Mouse (Mus musculus) left cerebral cortex, postnatal 14 days (tissue): ENCODE results near the gene Plcg1. TPM values are rescaled to one million over a fixed set of nuclear protein-coding genes. Genes with fewer than 3 reads are reported as not detected.

ENCODE experiments used
- DNase-seq, 2 experiments: peaks; one replicate each; pipeline ENCODE4 v3.0.0; 2021 to 2022; ENCODE audit warnings: low spot score in 2 of 2, mixed read lengths in 1 of 2
- intact Hi-C: fragments of 180-260 bp; cut with DNase I; formaldehyde crosslinking; loops from one replicate; pipeline ENCODE4 v1.15.1; 2025
- total RNA-seq, 2 experiments: library from RNA; stranded (reverse); gene quantifications; 2 replicates each; pipeline ENCODE4 v1.2.3; 2021

Plcg1 gene
- total RNA-seq, 2 experiments from 2014 or later = 113 to 115 TPM

- DNase-seq = peak in 1 of 2 experiments; percentile 1
- intact Hi-C loops = no loop called here
Observed at GRCm38 (mm10) chr2:160804794-160805527, 73.9 kb downstream of the Plcg1 start.

- intact Hi-C loops = no loop called here
Observed at GRCm38 (mm10) chr2:160806091-160806521, 75.0 kb downstream of the Plcg1 start.

GRCm38 (mm10) chr2:160810376-160810775 is 79.3 kb downstream of the Plcg1 start:
- intact Hi-C loops = no loop called here
- DNase-seq = no peak

More at GRCm38 (mm10) chr2:160806091-160806521, 75.0 kb downstream of the Plcg1 start:
- DNase-seq = peak; percentile 36 to 38

- no peak for DNase-seq
- intact Hi-C loops = no loop called here
Observed at GRCm38 (mm10) chr2:160810802-160811201, 79.7 kb downstream of the Plcg1 start.

Other genes starting within 250 kb of the Plcg1 start
- gene Top1, start 85.4 kb upstream of the Plcg1 start, total RNA-seq = 10 to 100 TPM; 80.7 to 86.8 TPM
- gene Zhx3, start 141.7 kb downstream of the Plcg1 start, total RNA-seq = 10 to 100 TPM; 74.2 to 84.2 TPM
- 1 to 10 TPM in 1 of 2 experiments, under 1 TPM in 1; 0.30 to 1.2 TPM for gene Lpin3, start 149.4 kb downstream of the Plcg1 start, total RNA-seq
- gene Emilin3, start 181.0 kb downstream of the Plcg1 start, total RNA-seq = under 1 TPM; 0.35 to 0.57 TPM